Mouse (Mus musculus) v-Abl transformed pro-B cells (cell line): Measurements from ENCODE around the gene Tomm70a.

ENCODE experiments used
- in situ Hi-C, 2 experiments: fragments of 400-800 bp; cut with MboI; formaldehyde crosslinking; loops; one replicate each; pipeline ENCODE4 v1.15.1; 2025; ENCODE audit not compliant: unreplicated experiment in 2 of 2

The Tomm70a gene

DNA sequence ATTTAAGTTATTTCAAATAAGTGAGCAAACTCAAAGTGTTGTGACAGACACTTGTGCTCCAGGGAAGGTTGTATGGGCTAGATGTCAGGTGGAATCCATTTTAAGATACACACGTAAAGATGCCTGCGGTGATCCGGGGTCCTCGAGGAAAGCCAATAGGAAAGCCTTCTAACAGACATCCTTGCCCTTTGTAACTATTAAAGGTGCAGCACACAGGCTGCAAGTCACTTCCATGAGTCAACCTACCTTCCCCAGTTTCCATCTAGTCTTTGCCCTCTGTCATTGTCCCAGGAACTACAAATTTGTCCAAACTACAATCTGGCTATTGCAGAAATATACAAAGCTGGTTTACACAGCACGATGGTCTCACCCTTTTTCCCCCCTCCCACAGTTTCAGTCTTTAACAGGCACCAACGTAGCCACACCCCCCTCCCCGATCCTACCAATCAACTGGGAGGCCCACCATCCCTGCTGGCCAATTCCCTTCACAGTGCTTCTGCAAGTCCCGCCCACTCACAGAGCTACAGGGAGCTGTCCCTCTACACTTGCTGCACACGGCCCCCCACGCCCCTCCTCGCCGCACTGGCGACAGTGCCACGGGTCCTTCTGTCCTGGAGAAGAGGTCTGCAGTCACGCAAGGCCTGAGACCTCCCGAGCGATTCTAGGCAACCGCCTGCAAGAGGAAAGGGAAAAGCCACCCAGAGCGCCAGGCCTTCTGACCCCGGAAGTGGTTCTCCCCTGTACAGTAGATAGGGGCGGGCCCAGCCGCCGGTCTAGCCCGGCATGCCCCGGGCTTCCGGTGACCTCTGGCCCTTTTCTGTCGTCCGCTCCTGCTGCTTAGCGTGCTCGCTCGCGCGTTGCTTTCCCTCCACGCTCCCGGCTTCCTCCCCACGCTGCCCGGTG, at the start of gene Tomm70a:
Gene Tomm70a (plus strand): TSS at position 791 of the 903 bp plus-strand sequence.
- in situ Hi-C loops, result loop anchor here (5.0 to 25.0 kb wide), 4 partner anchors 46 to 1609 kb away; partner anchors contain the start of gene Nit2 (in 1 of the 2)

GRCm38 (mm10) chr16:57075986-57076385, 45.5 kb upstream of the Tomm70a start:
- in situ Hi-C loops, result loop anchor here in 1 of 2 experiments (25.0 kb wide), 3 partner anchors 914 to 1214 kb away; partner anchors contain the start of genes Rpl24 and Zbtb11

GRCm38 (mm10) chr16:57079577-57079976, 41.9 kb upstream of the Tomm70a start:
- in situ Hi-C loops, result loop anchor here in 1 of 2 experiments (25.0 kb wide), 3 partner anchors 917 to 1217 kb away; partner anchors contain the start of genes Rpl24 and Zbtb11

DNA sequence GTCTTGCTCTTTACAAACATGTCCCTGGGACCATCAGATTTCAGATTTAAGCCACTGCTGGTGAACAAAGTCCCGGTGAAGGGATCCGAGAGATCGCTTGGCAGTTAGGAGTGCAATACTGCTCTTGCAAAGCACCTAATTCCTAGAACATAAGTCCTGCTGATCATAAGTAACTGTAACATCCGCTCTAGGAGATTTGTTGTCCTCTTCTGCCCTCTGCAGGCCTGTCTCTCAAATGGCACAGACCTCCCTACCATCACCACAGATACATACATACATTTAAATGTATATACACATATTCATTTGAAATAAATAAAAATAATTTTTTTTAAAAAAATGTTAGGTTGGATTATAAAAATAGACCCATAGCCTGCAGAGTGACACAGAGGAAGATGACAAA, 29.0 kb upstream of the Tomm70a start:
- in situ Hi-C loops, result loop anchor here (5.0 to 25.0 kb wide), 7 partner anchors 320 to 1608 kb away; partner anchors contain the start of genes Rpl24 (in 1 of the 2) and Zbtb11 (in 1 of the 2)

- in situ Hi-C loops, result loop anchor here (5.0 to 25.0 kb wide), 7 partner anchors 321 to 1608 kb away; partner anchors contain the start of genes Rpl24 (in 1 of the 2) and Zbtb11 (in 1 of the 2)
Observed at GRCm38 (mm10) chr16:57092911-57093605, 28.4 kb upstream of the Tomm70a start.

GRCm38 (mm10) chr16:57098468-57099144, 22.9 kb upstream of the Tomm70a start:
- in situ Hi-C loops, result loop anchor here (10.0 to 25.0 kb wide), 5 partner anchors 936 to 1614 kb away; partner anchors contain the start of genes Rpl24 (in 1 of the 2) and Zbtb11 (in 1 of the 2)

GRCm38 (mm10) chr16:57099572-57100237, 21.8 kb upstream of the Tomm70a start:
- in situ Hi-C loops, result loop anchor here (10.0 to 25.0 kb wide), 8 partner anchors 638 to 1615 kb away; partner anchors contain the start of genes Rpl24 (in 1 of the 2) and Zbtb11 (in 1 of the 2)

- in situ Hi-C loops, result loop anchor here (25.0 kb wide), 3 partner anchors 636 to 1589 kb away; no protein-coding TSS in a partner anchor
Observed at GRCm38 (mm10) chr16:57101174-57101573, 20.3 kb upstream of the Tomm70a start.

- in situ Hi-C loops, result loop anchor here (25.0 kb wide), 3 partner anchors 631 to 1594 kb away; no protein-coding TSS in a partner anchor
Observed at GRCm38 (mm10) chr16:57106185-57106960, 15.1 kb upstream of the Tomm70a start.

GRCm38 (mm10) chr16:57116066-57116465, 5.4 kb upstream of the Tomm70a start:
- in situ Hi-C loops, result loop anchor here (5.0 to 25.0 kb wide), 6 partner anchors 51 to 1604 kb away; partner anchors contain the start of gene Nit2 (in 1 of the 2)

- in situ Hi-C loops, result loop anchor here (5.0 to 25.0 kb wide), 6 partner anchors 50 to 1605 kb away; partner anchors contain the start of gene Nit2 (in 1 of the 2)
Observed at GRCm38 (mm10) chr16:57117562-57117961, 3.9 kb upstream of the Tomm70a start.

- in situ Hi-C loops, result loop anchor here (5.0 to 25.0 kb wide), 4 partner anchors 45 to 1610 kb away; partner anchors contain the start of gene Nit2 (in 1 of the 2)
Observed at GRCm38 (mm10) chr16:57121816-57122415, 413 bp downstream of the Tomm70a start.

- in situ Hi-C loops, result loop anchor here (5.0 to 25.0 kb wide), 4 partner anchors 44 to 1611 kb away; partner anchors contain the start of gene Nit2 (in 1 of the 2)
Observed at GRCm38 (mm10) chr16:57122682-57123445, 1.4 kb downstream of the Tomm70a start.

- in situ Hi-C loops, result no loop called here
Observed at GRCm38 (mm10) chr16:57126268-57126667, 4.8 kb downstream of the Tomm70a start.

DNA sequence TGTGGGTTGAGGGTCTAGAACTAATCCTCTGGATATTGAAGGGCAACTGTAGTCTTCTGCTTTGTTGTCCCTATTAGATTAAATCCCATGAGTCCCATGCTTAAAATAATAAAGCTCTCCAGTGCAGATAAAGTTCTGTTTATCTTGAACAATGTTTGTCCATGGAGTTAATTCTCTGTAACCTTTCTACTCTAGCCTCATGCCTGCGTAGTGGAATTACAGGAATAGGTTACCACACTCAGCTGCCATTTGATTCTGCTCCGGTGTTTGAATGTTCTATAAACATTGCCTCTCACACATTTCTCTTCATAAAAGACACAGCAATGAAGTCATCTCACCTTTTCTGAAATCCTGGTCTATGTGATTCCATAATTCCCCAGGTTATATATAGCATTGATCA, 6.3 kb downstream of the Tomm70a start:
- in situ Hi-C loops, result no loop called here

DNA sequence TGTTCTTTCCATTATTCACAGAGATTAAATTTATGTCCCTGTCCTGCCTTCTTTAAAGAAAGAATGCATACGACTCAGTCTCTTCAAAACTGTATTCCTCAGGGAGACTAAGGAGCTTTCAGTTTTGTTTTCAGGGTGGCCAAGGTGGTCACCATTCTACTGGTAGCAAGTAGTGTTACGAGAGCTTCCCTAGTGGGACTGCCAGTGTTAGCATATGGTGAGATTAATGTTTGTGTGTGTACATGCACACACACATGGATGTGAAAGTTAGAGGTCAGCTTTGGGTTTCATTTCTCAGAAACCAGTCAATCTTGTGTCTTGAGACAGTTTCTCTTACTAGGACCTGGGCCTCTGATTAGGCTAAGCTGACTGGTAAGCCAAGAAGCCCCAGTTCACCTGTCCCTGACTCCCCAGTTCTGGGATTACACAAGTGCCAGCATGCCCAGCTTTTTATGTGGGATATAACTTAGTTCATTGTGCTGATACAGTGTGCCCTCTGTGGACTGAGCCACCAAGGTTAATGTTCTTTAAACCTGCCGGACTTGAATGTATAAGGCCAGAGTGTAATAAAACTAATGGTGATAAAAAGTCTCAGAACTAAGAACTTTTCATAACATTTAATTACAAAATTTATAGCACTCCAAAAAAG, 9.4 kb downstream of the Tomm70a start:
- in situ Hi-C loops, result no loop called here

DNA sequence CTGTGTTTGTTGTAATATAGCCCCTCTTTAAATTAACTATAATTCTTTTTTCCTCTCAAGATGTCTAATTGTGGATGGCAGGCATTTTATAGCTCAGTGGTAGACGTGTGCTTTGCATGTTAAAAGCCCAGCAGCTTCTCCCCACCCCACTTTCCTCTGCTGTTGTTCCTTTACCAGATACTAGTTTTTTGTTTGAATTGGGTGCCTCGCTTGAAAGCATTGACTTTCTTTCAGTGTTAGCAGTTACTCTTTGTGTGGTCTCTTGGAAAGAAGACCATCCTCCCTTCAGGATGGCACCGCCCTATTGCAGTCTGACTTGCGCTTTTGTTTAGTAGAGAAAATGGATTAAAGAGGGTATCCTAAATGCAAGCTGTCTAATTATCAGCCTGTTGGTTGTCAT, 10.0 kb downstream of the Tomm70a start:
- in situ Hi-C loops, result no loop called here
